Mouse (Mus musculus) ES-E14 (cell line): ENCODE results near the gene Psma3. TPM values are rescaled to one million over a fixed set of nuclear protein-coding genes. Genes with fewer than 3 reads are reported as not detected.
A peak's percentile ranks its signal among the peaks of the same experiment; 100 is the strongest.

Source experiments
- DNase-seq: peaks from one replicate; pipeline ENCODE4 v3.0.0-alpha.2; 2013; ENCODE audit warnings: low read depth, low spot score
- H3K27ac ChIP-seq: 2 replicates; pipeline ENCODE4 v1.5.1; 2012; ENCODE audit warnings: low read depth, mild to moderate bottlenecking, low read length, moderate library complexity, mixed read lengths; ENCODE audit not compliant: poor library complexity, insufficient read depth, severe bottlenecking
- H3K36me3 ChIP-seq: 2 replicates; pipeline ENCODE4 v1.6.1; 2012; ENCODE audit warnings: mild to moderate bottlenecking, low read length, moderate library complexity, mixed read lengths; ENCODE audit not compliant: control insufficient read depth, poor library complexity, insufficient read depth, severe bottlenecking
- H3K4me1 ChIP-seq, 2 experiments: fragments of 150-350 bp in 1 of 2; sonication (generic) in 1 of 2; 2 replicates each; pipeline ENCODE4 v1.6.1; 2012; ENCODE audit warnings: low read length in 2 of 2, mild to moderate bottlenecking in 1 of 2, mixed read lengths in 1 of 2; ENCODE audit not compliant: control insufficient read depth in 2 of 2, insufficient read depth in 2 of 2, poor library complexity in 1 of 2
- H3K4me3 ChIP-seq, 2 experiments: fragments of 150-350 bp in 1 of 2; sonication (generic) in 1 of 2; 2 replicates each; pipeline ENCODE4 v1.5.1; 2012; ENCODE audit warnings: low read length in 2 of 2, low read depth in 1 of 2, mild to moderate bottlenecking in 1 of 2, mixed read lengths in 1 of 2; ENCODE audit not compliant: insufficient read depth in 1 of 2, poor library complexity in 1 of 2, severe bottlenecking in 1 of 2
- H3K9ac ChIP-seq: 2 replicates; pipeline ENCODE4 v1.6.1; 2012; ENCODE audit warnings: low read depth, mild to moderate bottlenecking, low read length, mixed read lengths; ENCODE audit not compliant: poor library complexity, insufficient read depth, severe bottlenecking
- H3K9me3 ChIP-seq: fragments of 150-350 bp; sonication (generic); 2 replicates; pipeline ENCODE4 v1.6.1; 2012; ENCODE audit warnings: low read depth, mild to moderate bottlenecking, low read length; ENCODE audit not compliant: control insufficient read depth, insufficient read depth
- CHD2 ChIP-seq: IDR thresholded peaks from 2 replicates; pipeline ENCODE4 v1.6.1; 2014; ENCODE audit warnings: mild to moderate bottlenecking, low read depth, low read length, inconsistent platforms
- HCFC1 ChIP-seq: IDR thresholded peaks from 2 replicates; pipeline ENCODE4 v1.6.1; 2012; ENCODE audit warnings: low read length, inconsistent platforms, borderline replicate concordance; ENCODE audit not compliant: insufficient read depth
- MAFK ChIP-seq: IDR thresholded peaks from 2 replicates; pipeline ENCODE4 v1.6.1; 2014; ENCODE audit warnings: mild to moderate bottlenecking, low read depth, low read length, inconsistent platforms; ENCODE audit not compliant: insufficient read depth
- ZC3H11A ChIP-seq: IDR thresholded peaks from 2 replicates; pipeline ENCODE4 v1.6.1; 2012; ENCODE audit warnings: low read depth, mild to moderate bottlenecking, inconsistent platforms, low read length, borderline replicate concordance
- ZNF384 ChIP-seq: IDR thresholded peaks from 2 replicates; pipeline ENCODE4 v1.6.1; 2012; ENCODE audit warnings: low read depth, low read length, inconsistent platforms
- in situ Hi-C, 2 experiments: fragments of 600-800 bp; cut with MboI; formaldehyde crosslinking; loops; one replicate each; pipeline ENCODE4 v1.15.1; 2025; ENCODE audit warnings: low sequenced_read_pairs in 2 of 2, inconsistent platforms in 1 of 2; ENCODE audit not compliant: unreplicated experiment in 2 of 2
- total RNA-seq: library from RNA; depleted of rRNA; stranded (reverse); fragments of 300-350 nt; gene quantifications from 2 replicates; pipeline ENCODE4 v1.2.3, GENCODE M21; 2012

The Psma3 gene
- total RNA-seq, 1 experiment, result 306 TPM

DNA sequence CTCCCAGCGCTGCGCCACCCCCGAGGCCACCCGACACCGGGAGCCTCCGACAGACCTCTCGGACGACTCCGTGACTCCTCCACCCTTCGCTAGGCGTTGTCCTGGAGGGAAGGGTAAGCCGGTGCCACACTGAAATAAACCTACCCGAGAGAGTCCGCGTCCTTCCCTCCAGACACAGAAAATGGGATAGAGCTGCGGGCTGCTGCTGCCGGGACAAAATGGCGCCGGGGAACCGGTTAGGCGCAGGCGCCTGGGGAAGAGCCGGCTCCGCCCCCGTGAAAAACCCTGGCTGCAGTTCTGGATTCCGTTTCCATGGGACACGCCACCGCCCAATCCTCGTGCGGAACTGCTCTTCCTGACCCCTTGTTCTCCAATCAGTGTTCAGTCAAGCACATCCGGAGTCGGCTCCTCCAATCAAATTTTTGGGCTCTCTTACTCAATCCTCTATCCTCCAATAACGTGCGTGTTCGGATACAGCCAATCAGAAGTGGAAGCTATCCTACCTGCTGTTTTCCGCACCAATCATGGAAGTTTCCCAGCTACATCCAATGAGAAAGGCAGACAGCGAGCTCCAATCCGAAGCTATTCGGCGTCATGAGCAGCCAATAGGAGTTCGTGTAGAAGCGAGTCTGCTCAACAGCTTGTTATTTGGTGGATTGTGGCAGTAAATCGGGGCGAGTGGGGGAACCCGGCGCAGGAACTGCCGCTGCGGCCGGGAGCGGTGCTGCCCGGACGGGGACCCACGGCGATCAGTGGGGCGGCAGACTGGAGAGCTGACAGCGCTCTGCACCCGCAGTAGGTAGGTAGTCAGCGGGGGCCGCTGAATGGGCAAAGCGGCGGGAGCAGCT is 41.2 kb downstream of the Psma3 start, which contains the start of gene Arid4a:
Gene Arid4a, plus strand, starts transcription at position 628 of the 848 bp plus-strand sequence.
- Histone ChIP-seq H3K36me3 (peaks cover 12% of the 10 kb centered on the region), H3K4me1 (0 out of 4 replicates have a peak, but pooled peaks cover 1 to 3% of the 10 kb centered on the region in 2 experiments), H3K9ac (peak within 1 kb of the TSS; percentile 99), H3K27ac (peak within 1 kb of the TSS; percentile 96), H3K9me3 (no peaks in the 10 kb centered on the region), H3K4me3 (peak within 1 kb of the TSS; percentile 92 to 95)
- TF ChIP-seq MAFK (no peak), ZNF384 (no peak), HCFC1 (peak; percentile 64; the same call in 1 of the 2 replicates), CHD2 (peak; percentile 98), ZC3H11A (no peak)
- in situ Hi-C loops, result no loop called here
- peak; percentile 100 for DNase-seq

GRCm38 (mm10) chr12:71016211-71016502 is 41.7 kb downstream of the Psma3 start:
- TF ChIP-seq CHD2, result no peak
- no peak for TF ChIP-seq HCFC1
- peaks cover 12% of the 10 kb centered on the region for H3K36me3 ChIP-seq
- H3K9ac ChIP-seq, result peak overlapping the region; percentile 92
- in situ Hi-C loops, result no loop called here
- H3K27ac ChIP-seq, result peak overlapping the region; percentile 85
- H3K4me3 ChIP-seq, result peak overlapping the region; percentile 87 to 92
- DNase-seq, result no peak
- H3K9me3 ChIP-seq, result no peaks in the 10 kb centered on the region
- H3K4me1 ChIP-seq, result 0 out of 4 replicates have a peak, but pooled peaks cover 1 to 3% of the 10 kb centered on the region in 2 experiments

DNA sequence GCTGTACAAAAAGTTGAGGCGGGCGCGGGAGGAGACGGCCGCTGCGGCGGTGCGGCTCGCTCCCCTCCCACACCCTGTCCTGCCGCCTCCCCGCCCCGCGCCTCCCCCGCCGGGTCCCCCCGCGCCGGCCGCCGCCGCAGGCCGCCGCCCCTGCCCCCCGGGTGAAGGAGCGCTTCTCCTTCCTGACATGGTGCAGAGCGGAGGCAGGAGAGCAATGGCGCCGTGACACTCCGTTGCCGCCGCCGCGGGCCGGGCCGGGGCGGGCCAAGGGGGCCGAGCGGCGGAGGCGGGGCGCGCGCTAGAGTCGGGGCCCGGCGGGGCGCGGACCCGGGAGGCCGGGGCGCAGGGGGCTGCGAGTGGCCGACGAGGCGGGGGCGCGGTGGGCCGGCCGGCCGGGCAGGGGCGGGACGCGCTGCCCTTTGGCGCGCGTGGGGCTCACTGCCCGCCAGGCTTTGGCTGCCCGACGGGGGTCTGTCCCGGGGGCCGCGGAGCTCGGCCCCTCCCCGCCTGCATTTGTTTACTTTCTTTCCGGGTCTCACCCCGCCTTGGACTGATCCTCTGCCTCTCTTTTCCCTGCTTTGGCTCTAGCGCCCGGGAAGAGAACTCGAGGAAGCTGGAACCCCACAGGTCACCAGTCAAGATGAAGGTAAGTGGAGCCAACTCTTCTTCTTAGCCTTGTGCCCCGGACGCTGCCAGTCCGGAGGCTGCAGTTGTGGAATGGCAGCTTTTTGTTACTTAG is 42.3 kb downstream of the Psma3 start:
- TF ChIP-seq HCFC1, result no peak
- TF ChIP-seq MAFK, result no peak
- TF ChIP-seq ZNF384, result no peak
- no peak for TF ChIP-seq CHD2
- no peak for TF ChIP-seq ZC3H11A
- H3K9ac ChIP-seq, result peak overlapping the region; percentile 92

DNA sequence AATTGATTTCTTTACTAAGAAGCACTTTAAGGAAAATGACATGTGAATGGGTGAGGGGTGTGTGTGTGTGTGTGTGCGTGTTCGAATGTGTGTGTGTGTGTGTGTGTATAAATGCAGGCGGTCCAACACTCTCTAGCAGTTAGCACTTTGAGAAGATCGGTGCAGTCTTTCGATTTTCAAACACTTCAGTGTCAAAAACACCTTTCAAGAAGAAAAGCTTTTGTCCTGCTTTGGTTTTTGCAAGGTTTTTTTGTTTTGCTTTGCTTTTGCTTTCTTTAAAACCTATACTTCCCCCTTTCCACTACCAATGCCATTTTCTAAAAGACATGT is 42.8 kb downstream of the Psma3 start:
- no peaks in the 10 kb centered on the region for H3K9me3 ChIP-seq
- TF ChIP-seq HCFC1 (no peak), ZC3H11A (no peak), CHD2 (no peak), ZNF384 (no peak), MAFK (no peak)

More for the DNA sequence above, 42.3 kb downstream of the Psma3 start:
- H3K27ac ChIP-seq, result peak overlapping the region; percentile 85
- H3K4me3 ChIP-seq, result peak overlapping the region; percentile 92 to 95
- H3K4me1 ChIP-seq, result 0 out of 4 replicates have a peak, but pooled peaks cover 1 to 3% of the 10 kb centered on the region in 2 experiments
- peaks cover 12% of the 10 kb centered on the region for H3K36me3 ChIP-seq
- DNase-seq, result no peak
- in situ Hi-C loops, result no loop called here
- H3K9me3 ChIP-seq, result no peaks in the 10 kb centered on the region

More for the DNA sequence above, 42.8 kb downstream of the Psma3 start:
- peak overlapping the region; percentile 92 for H3K9ac ChIP-seq
- H3K4me1 ChIP-seq, result 0 out of 4 replicates have a peak, but pooled peaks cover 1 to 3% of the 10 kb centered on the region in 2 experiments
- H3K4me3 ChIP-seq, result peak overlapping the region; percentile 92 to 95
- no peak for DNase-seq
- peaks cover 9% of the 10 kb centered on the region for H3K36me3 ChIP-seq
- in situ Hi-C loops, result no loop called here
- H3K27ac ChIP-seq, result no peak overlapping the region
